Mouse (Mus musculus) limb, embryonic 11.5 days (tissue): ENCODE measurements at regions not wholly inside any gene's neighbourhood (a gene's known extent, or its start where the extent isn't known, plus 50 kb on each side); places are given as distances from the start of the nearest gene placed in this dataset.

Experiments
- ATAC-seq: fragments of 200-750 bp; cut with Nextera tagmentation; 2 replicates; pipeline ENCODE4 v1.8.0; 2017; ENCODE audit warnings: low read depth; ENCODE audit not compliant: insufficient number of reproducible peaks, low FRiP score, low TSS enrichment
- DNase-seq: peaks from one replicate; pipeline ENCODE4 v3.0.0-alpha.2; 2015; ENCODE audit warnings: low spot score
- H3K27ac ChIP-seq: fragments of 300-500 bp; sonication (generic); replicated peaks from 2 replicates; pipeline ENCODE4 v1.5.1; 2014; ENCODE audit warnings: low read depth, mild to moderate bottlenecking, low read length
- H3K27me3 ChIP-seq: fragments of 300-500 bp; sonication (generic); 2 replicates; pipeline ENCODE4 v1.6.1; 2014; ENCODE audit warnings: mild to moderate bottlenecking, low read length, mixed read lengths; ENCODE audit not compliant: control insufficient read depth, insufficient read depth
- H3K36me3 ChIP-seq: fragments of 300-500 bp; sonication (generic); 2 replicates; pipeline ENCODE4 v1.6.1; 2014; ENCODE audit warnings: mild to moderate bottlenecking, low read length, moderate library complexity, mixed read lengths; ENCODE audit not compliant: control insufficient read depth, insufficient read depth
- H3K4me1 ChIP-seq: fragments of 300-500 bp; sonication (generic); 2 replicates; pipeline ENCODE4 v1.6.1; 2014; ENCODE audit warnings: low read length, mixed read lengths; ENCODE audit not compliant: control insufficient read depth, insufficient read depth
- H3K4me2 ChIP-seq: fragments of 300-500 bp; sonication (generic); 2 replicates; pipeline ENCODE4 v1.6.1; 2014; ENCODE audit warnings: low read depth, mild to moderate bottlenecking, moderate library complexity; ENCODE audit not compliant: severe bottlenecking
- H3K4me3 ChIP-seq: fragments of 300-500 bp; sonication (generic); 2 replicates; pipeline ENCODE4 v1.5.1; 2014; ENCODE audit warnings: low read depth, low read length
- H3K9ac ChIP-seq: fragments of 300-500 bp; sonication (generic); 2 replicates; pipeline ENCODE4 v1.6.1; 2014; ENCODE audit warnings: mild to moderate bottlenecking, low read length
- H3K9me3 ChIP-seq: fragments of 300-500 bp; sonication (generic); 2 replicates; pipeline ENCODE4 v1.6.1; 2016; ENCODE audit warnings: low read length; ENCODE audit not compliant: control insufficient read depth
- WGBS: fragments of 180-500 bp; shearing (Covaris S2); extraction: QIAGEN DNeasy Blood & Tissue Kit; methylation state at CpG from one replicate; pipeline ENCODE4 v1.1.7; 2014; 5-methylcytosine and 5-hydroxymethylcytosine counted together

DNA sequence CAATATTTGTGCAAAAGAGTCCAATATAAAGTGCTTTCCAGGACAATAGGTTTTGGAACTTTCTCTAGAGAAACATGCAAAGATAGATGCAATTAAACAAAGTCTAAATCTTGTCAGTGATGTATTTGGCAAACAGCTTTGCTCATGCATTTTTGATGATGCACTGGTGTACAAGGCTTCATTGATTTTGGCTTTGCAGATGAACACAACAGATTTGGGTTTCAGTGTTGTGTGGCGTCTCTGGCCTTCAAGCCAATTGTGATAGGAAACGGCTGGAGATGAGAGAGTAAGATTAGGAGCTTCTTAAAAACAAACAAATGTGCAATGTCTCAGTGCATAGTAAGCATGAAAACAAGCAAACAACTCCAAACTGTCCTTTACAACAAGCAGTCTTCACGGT lies 370.6 kb upstream of the Mmadhc start:
- no peaks in the 10 kb centered on the region for H3K27me3 ChIP-seq
- DNase-seq (no peak), ATAC-seq (no peak)
- no peaks in the 10 kb centered on the region for H3K36me3 ChIP-seq
- no peak overlapping the region for H3K9ac ChIP-seq
- H3K4me3 ChIP-seq, result no peak overlapping the region
- 53% methylated on average over 3 of the region's 3 CpGs for WGBS
- H3K27ac ChIP-seq, result no peak overlapping the region
- no peaks in the 10 kb centered on the region for H3K9me3 ChIP-seq
- H3K4me1 ChIP-seq, result no peaks in the 10 kb centered on the region
- H3K4me2 ChIP-seq, result no peak overlapping the region

DNA sequence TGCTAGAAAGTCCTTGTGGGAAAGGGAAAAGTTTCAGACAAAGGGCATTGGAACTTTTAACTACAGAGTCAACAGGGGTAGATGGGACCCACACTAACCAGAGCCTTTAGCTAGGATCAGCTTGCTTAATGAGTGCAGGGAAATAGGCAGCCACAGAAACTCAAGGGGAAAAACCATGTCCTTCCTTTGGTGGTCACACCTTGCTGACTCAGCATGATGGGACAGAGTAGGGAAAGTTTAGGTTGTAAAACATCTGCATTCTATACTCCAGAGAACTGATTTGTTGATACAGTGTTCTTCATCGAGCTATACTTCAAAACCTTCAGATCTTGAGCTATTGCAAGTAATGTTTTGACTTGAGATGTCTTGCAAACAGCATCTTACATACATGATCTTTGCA lies 365.9 kb upstream of the Mmadhc start:
- H3K9me3 ChIP-seq, result no peaks in the 10 kb centered on the region
- no peak overlapping the region for H3K4me2 ChIP-seq
- H3K27me3 ChIP-seq, result no peaks in the 10 kb centered on the region
- H3K36me3 ChIP-seq, result no peaks in the 10 kb centered on the region
- no peaks in the 10 kb centered on the region for H3K4me1 ChIP-seq
- ATAC-seq (no peak), DNase-seq (no peak)
- no peak overlapping the region for H3K27ac ChIP-seq
- WGBS, result 87% methylated on average over 1 of the region's 1 CpGs
- no peak overlapping the region for H3K9ac ChIP-seq
- no peak overlapping the region for H3K4me3 ChIP-seq

DNA sequence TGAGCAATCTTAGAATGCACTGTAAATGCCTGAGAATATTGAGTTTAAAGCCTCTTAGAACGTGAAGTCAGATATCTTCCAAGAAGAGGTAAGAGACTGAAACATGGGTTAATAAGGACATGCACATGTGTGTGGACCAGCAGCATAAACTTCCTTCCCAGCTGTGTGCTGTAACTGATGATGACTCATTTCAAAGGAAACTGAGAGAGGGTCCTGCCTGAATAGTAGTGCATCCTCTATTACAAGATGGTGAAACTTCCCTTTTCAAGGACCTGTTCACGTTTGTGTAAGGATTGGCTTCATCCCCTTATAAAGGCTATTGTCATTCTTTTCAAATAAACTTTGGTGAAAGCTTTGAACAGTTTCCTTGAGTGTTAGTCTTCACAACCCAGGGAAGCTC lies 363.4 kb upstream of the Mmadhc start:
- H3K27ac ChIP-seq, result no peak overlapping the region
- 79% methylated on average over 2 of the region's 2 CpGs for WGBS
- H3K4me2 ChIP-seq, result no peak overlapping the region
- ATAC-seq, result no peak
- H3K4me3 ChIP-seq, result no peak overlapping the region
- H3K4me1 ChIP-seq, result no peaks in the 10 kb centered on the region
- H3K27me3 ChIP-seq, result no peaks in the 10 kb centered on the region
- no peaks in the 10 kb centered on the region for H3K36me3 ChIP-seq
- H3K9ac ChIP-seq, result no peak overlapping the region
- no peak for DNase-seq
- no peaks in the 10 kb centered on the region for H3K9me3 ChIP-seq

DNA sequence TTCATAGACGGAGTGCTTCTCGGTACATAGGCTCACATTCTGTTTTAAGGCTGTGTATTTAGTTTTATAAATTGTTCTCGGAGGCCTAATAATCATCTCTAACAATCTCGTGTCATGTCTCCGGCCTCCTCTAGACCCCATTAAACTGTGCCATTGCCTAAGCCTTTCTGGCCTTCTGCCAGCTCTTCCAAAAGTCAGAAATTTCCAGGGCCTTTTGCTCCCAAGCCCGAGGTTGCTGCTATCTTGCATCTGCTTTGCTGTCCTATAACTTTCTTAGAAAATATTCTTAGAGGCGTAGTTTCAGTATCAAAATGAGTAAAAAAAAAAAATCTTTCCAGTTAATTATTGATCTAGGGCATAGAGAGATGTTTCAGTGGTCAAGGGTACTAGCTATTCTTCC lies 361.2 kb upstream of the Mmadhc start:
- Histone ChIP-seq H3K4me3 (no peak overlapping the region), H3K9me3 (no peaks in the 10 kb centered on the region), H3K4me1 (no peaks in the 10 kb centered on the region), H3K9ac (no peak overlapping the region), H3K4me2 (no peak overlapping the region), H3K27ac (no peak overlapping the region), H3K27me3 (no peaks in the 10 kb centered on the region), H3K36me3 (no peaks in the 10 kb centered on the region)
- ATAC-seq, result no peak
- DNase-seq, result no peak
- WGBS, result 87% methylated on average over 7 of the region's 7 CpGs

DNA sequence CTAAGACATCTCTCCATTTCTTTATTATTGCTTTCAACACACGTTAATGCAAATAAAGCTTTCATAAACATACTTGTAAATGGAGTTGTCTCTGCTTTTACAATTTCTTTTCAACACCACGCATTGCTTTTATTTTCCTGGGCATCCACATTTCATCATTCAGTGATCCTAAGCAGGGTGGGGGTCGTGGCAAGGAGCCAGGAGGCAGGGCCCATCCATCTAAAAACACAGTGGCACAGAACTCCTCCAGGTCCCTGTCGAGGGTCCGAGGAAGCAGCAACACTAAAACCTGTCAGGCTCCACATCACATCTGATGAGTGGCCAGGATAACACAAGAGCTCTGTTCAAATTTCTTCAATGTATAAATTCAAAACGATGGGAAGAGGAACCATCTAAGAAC lies 359.8 kb upstream of the Mmadhc start:
- no peak for ATAC-seq
- H3K9ac ChIP-seq, result no peak overlapping the region
- H3K4me2 ChIP-seq, result no peak overlapping the region
- DNase-seq, result no peak
- no peak overlapping the region for H3K27ac ChIP-seq
- 87% methylated on average over 6 of the region's 6 CpGs for WGBS
- H3K36me3 ChIP-seq, result no peaks in the 10 kb centered on the region
- H3K27me3 ChIP-seq, result no peaks in the 10 kb centered on the region
- no peaks in the 10 kb centered on the region for H3K4me1 ChIP-seq
- no peaks in the 10 kb centered on the region for H3K9me3 ChIP-seq
- no peak overlapping the region for H3K4me3 ChIP-seq

DNA sequence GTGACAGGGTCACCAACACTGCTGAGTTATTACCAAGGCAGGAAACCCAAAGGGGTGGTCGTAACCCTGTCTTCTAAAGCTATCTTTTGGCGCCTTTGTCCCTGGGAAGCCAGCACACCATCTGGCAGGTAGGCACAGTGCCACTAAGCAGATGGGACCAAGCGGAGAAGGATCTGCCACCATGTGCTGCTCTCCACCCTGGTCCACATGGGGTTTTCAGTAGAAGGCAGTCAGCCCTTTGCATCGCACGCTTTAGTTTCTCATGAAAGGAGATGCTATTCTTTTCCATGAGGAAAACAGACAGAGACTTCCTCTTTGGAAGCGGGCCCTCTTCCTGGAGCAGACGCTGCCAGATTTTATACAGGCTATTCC lies 358.3 kb upstream of the Mmadhc start:
- no peak for ATAC-seq
- no peaks in the 10 kb centered on the region for H3K9me3 ChIP-seq
- H3K27me3 ChIP-seq, result no peaks in the 10 kb centered on the region
- no peak overlapping the region for H3K4me2 ChIP-seq
- 86% methylated on average over 7 of the region's 7 CpGs for WGBS
- H3K36me3 ChIP-seq, result no peaks in the 10 kb centered on the region
- no peak overlapping the region for H3K4me3 ChIP-seq
- H3K4me1 ChIP-seq, result no peaks in the 10 kb centered on the region
- no peak for DNase-seq
- H3K27ac ChIP-seq, result no peak overlapping the region
- H3K9ac ChIP-seq, result no peak overlapping the region

DNA sequence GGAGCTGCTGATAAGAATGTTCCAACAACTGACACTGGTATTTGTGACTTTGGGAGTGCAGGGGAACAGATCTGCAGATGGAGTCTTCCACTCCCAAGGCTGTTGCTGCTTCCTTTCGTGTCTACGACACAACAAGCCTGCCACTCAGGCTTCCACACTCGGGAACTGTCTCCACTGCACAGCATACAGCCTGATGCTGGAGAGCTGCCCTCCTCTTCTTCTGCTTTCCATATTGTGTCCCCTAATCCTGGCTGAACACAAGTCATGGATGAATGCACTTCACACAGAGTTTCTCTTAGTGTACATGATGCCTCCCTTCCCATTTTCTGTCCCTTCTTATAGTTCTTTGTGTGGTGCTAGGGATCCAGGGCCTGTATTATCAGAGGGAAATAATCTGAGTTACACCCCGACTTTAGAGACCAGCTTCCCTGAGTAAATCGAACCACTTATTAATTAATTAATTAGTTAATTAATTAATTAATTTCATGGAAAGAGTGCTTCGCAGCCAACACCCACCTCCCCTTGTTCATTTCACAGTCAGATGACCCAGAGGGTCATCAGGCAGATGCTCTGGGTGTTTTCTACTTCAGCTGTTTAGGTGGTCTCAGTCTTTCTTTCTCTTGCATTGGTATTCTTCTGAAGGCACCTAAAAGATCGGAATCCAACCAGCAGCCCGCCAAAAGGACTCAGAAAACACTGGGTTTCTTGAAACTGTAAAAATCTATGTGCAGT lies 357.8 kb upstream of the Mmadhc start:
- WGBS, result 83% methylated on average over 8 of the region's 8 CpGs
- ATAC-seq, result no peak

DNA sequence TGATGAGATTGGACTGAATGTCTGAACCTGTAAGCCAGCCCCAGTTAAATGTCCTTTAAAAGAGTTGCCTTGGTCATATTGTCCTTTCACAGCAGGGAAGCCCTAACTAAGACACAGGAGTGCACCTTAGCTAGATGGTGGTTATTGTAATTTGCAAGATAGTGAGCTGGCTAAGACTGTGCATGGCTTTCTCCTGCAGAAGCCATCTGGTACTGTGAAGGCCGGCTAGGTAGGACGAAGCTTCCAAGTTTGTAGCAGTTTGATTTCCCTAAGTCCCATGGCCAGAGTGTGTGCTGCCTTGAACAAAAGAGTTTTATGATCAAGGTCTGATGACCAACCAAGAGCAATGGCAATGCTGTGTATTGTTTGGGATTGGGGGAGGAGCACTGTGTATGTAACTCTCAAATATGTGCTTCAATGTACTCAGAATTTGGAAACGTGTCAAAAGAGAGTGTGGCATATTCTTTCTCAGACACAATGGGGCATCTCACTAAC lies 356.6 kb upstream of the Mmadhc start:
- Histone ChIP-seq H3K9ac (no peak overlapping the region), H3K4me2 (no peak overlapping the region), H3K4me3 (no peak overlapping the region), H3K9me3 (no peaks in the 10 kb centered on the region), H3K4me1 (no peaks in the 10 kb centered on the region), H3K27ac (no peak overlapping the region), H3K36me3 (no peaks in the 10 kb centered on the region), H3K27me3 (no peaks in the 10 kb centered on the region)
- ATAC-seq (no peak), DNase-seq (no peak)
- WGBS, result 92% methylated on average over 3 of the region's 3 CpGs

More for the DNA sequence above, 357.8 kb upstream of the Mmadhc start:
- H3K27ac ChIP-seq, result no peak overlapping the region
- H3K36me3 ChIP-seq, result no peaks in the 10 kb centered on the region
- no peak overlapping the region for H3K4me3 ChIP-seq
- no peak for DNase-seq
- no peaks in the 10 kb centered on the region for H3K4me1 ChIP-seq
- no peak overlapping the region for H3K9ac ChIP-seq
- H3K27me3 ChIP-seq, result no peaks in the 10 kb centered on the region
- no peak overlapping the region for H3K4me2 ChIP-seq
- no peaks in the 10 kb centered on the region for H3K9me3 ChIP-seq

DNA sequence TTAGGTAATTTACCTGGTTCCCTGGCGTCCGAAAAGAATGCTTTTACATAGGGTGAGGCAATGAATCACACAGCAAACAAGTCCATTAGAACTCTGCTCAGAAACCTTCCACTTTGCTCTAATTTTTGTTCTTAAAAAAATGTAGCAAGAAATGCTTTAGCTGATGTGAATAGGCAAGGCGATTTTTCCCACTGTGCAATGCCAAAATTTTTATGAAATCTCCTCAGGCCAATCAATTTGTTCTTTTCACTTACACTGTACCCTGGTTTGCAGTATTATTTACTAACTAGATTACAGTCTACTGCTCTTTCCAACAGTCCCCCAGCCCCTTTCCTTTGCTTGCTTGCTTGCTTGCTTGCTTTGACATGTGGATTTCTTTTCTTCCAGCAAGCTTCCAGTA lies 353.1 kb upstream of the Mmadhc start:
- Histone ChIP-seq H3K4me3 (no peak overlapping the region), H3K36me3 (no peaks in the 10 kb centered on the region), H3K27me3 (no peaks in the 10 kb centered on the region), H3K4me2 (no peak overlapping the region), H3K27ac (no peak overlapping the region), H3K4me1 (no peaks in the 10 kb centered on the region), H3K9ac (no peak overlapping the region), H3K9me3 (no peaks in the 10 kb centered on the region)
- WGBS, result 80% methylated on average over 3 of the region's 3 CpGs
- DNase-seq (no peak), ATAC-seq (no peak)
